Comparison of ENCODE assay signal across 39 mouse cellular contexts in the genomic region with DNA sequence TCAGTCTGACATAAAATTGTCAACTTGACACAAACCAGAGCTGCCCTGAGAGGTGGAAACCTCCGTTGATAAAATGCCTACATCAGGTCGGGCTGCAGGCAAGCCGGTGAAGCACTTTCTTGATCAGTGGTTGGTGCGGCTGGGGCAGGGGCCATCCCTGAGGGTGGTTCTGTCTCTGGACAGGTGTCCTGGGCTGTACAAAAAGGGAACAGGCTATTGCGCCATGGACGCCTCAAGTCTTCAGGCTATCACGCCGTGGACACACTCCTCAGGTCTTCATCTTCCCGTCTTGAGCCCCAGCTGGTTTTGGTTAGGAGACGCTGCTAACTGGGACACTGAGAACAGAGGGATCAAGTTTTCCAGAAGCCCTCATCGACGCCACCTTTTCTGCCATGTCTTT. TPM values are rescaled to one million over a fixed set of nuclear protein-coding genes. Genes with fewer than 3 reads are reported as not detected.
"Had no signal": no experiment of that assay in that cellular context is flagged by ENCODE, and none has a peak within 500 bp of the region (broad histone marks: within the 10 kb centered on the region; RNA-seq: fewer than 3 reads in every experiment).

No protein-coding gene starts in this region.

- H3K4me1 ChIP-seq: hindbrain, embryonic 12.5 days; intestine, embryonic 15.5 days had no signal

- H3K9me3 ChIP-seq: heart, embryonic 10.5 days; heart, embryonic 12.5 days; hindbrain, embryonic 10.5 days; hindbrain, embryonic 12.5 days; intestine, embryonic 15.5 days; limb, embryonic 12.5 days; liver, embryonic 13.5 days had no signal

- ATAC-seq: hindbrain, embryonic 16.5 days; intestine, embryonic 15.5 days; intestine, postnatal 0 days had no signal

- DNase-seq: gastrocnemius, postnatal 14 days; gastrocnemius, postnatal 36 days; heart, adult 18-20 months; heart, postnatal 10 days; heart, postnatal 4 days; kidney, adult 18-20 months; kidney, adult 8-10 months; kidney, postnatal 10 days; kidney, postnatal 25 days; kidney, postnatal 4 days; left cerebral cortex, postnatal 4 days; liver; liver, embryonic 13.5 days had no signal

- H3K27me3 ChIP-seq: heart, embryonic 12.5 days; hindbrain, embryonic 12.5 days; intestine, embryonic 15.5 days; limb, embryonic 12.5 days; liver, embryonic 13.5 days had no signal

- H3K27ac ChIP-seq: heart, embryonic 10.5 days; hindbrain, embryonic 10.5 days; hindbrain, embryonic 12.5 days; hindbrain, embryonic 14.5 days; intestine, embryonic 15.5 days; layer of hippocampus, adult 2 months; limb, embryonic 12.5 days; liver, embryonic 13.5 days had no signal

- H3K4me3 ChIP-seq: heart, embryonic 10.5 days; heart, embryonic 12.5 days; hindbrain, embryonic 10.5 days; hindbrain, embryonic 12.5 days; intestine, embryonic 15.5 days; layer of hippocampus, adult 2 months; limb, embryonic 12.5 days; liver, embryonic 13.5 days had no signal

RNA-seq across cellular contexts. Expression of gene 1700014D04Rik, which starts 3.8 kb away (rescaled TPM):
- total RNA-seq: gastrocnemius, adult 18-20 months; gastrocnemius, postnatal 14 days; gastrocnemius, postnatal 36 days; heart, adult 18-20 months; heart, adult 8-10 months; heart, postnatal 25 days had no signal
- polyA plus RNA-seq: heart, embryonic 10.5 days; heart, embryonic 12.5 days; heart, embryonic 14.5 days; heart, embryonic 16.5 days; hindbrain, embryonic 12.5 days; inflammation-experienced regulatory T-cells, adult 6 months; intestine, embryonic 15.5 days; intestine, postnatal 0 days; kidney, embryonic 14.5 days; kidney, embryonic 16.5 days; liver, embryonic 11.5 days; liver, embryonic 13.5 days had no signal

RNA-seq across cellular contexts. Expression of gene Spata31d1d, which starts 18.8 kb away (rescaled TPM):
- total RNA-seq: gastrocnemius, adult 18-20 months; gastrocnemius, adult 8-10 months; gastrocnemius, postnatal 14 days; gastrocnemius, postnatal 36 days; heart, adult 18-20 months; heart, adult 8-10 months; heart, postnatal 10 days; heart, postnatal 25 days; heart, postnatal 4 days; layer of hippocampus, adult 2 months; layer of hippocampus, postnatal 10 days; layer of hippocampus, postnatal 25 days; left cerebral cortex, adult 8-10 months had no signal
- polyA plus RNA-seq: heart, embryonic 10.5 days; heart, embryonic 12.5 days; heart, embryonic 14.5 days; heart, embryonic 16.5 days; hindbrain, embryonic 10.5 days; hindbrain, embryonic 12.5 days; hindbrain, embryonic 16.5 days; inflammation-experienced regulatory T-cells, adult 6 months; intestine, embryonic 15.5 days; intestine, postnatal 0 days; kidney, embryonic 14.5 days; kidney, embryonic 16.5 days; limb, embryonic 12.5 days; liver, embryonic 11.5 days; liver, embryonic 13.5 days had no signal

RNA-seq across cellular contexts. Expression of gene Gm49354, which starts 31.7 kb away (rescaled TPM):
- total RNA-seq: gastrocnemius, adult 18-20 months; gastrocnemius, adult 8-10 months; gastrocnemius, postnatal 14 days; gastrocnemius, postnatal 36 days; heart, adult 18-20 months; heart, adult 8-10 months; heart, postnatal 10 days; heart, postnatal 25 days; heart, postnatal 4 days; layer of hippocampus, adult 2 months; layer of hippocampus, postnatal 10 days; layer of hippocampus, postnatal 25 days; left cerebral cortex, adult 8-10 months; left cerebral cortex, postnatal 14 days; left cerebral cortex, postnatal 4 days had no signal
- polyA plus RNA-seq: gonadal fat pad, adult 2 months; heart, embryonic 10.5 days; heart, embryonic 12.5 days; heart, embryonic 14.5 days; heart, embryonic 16.5 days; hindbrain, embryonic 10.5 days; hindbrain, embryonic 12.5 days; hindbrain, embryonic 14.5 days; hindbrain, embryonic 16.5 days; inflammation-experienced regulatory T-cells, adult 6 months; intestine, embryonic 15.5 days; intestine, postnatal 0 days; kidney, embryonic 14.5 days; kidney, embryonic 16.5 days; limb, embryonic 12.5 days; limb, embryonic 14.5 days; liver, embryonic 11.5 days; liver, embryonic 13.5 days had no signal

RNA-seq across cellular contexts. Expression of gene Spata31d1b, which starts 38.2 kb away (rescaled TPM):
- total RNA-seq: gastrocnemius, adult 18-20 months; gastrocnemius, adult 8-10 months; gastrocnemius, postnatal 14 days; gastrocnemius, postnatal 36 days; heart, adult 8-10 months; heart, postnatal 10 days; heart, postnatal 25 days; heart, postnatal 4 days; left cerebral cortex, postnatal 14 days; left cerebral cortex, postnatal 4 days had no signal
- polyA plus RNA-seq: heart, embryonic 10.5 days; heart, embryonic 12.5 days; heart, embryonic 14.5 days; heart, embryonic 16.5 days; hindbrain, embryonic 12.5 days; hindbrain, embryonic 14.5 days; inflammation-experienced regulatory T-cells, adult 6 months; intestine, embryonic 15.5 days; intestine, postnatal 0 days; kidney, embryonic 14.5 days; kidney, embryonic 16.5 days; limb, embryonic 12.5 days; liver, embryonic 11.5 days; liver, embryonic 13.5 days had no signal
